Mouse (Mus musculus) heart, adult 2 months (tissue): Measurements from ENCODE around the gene Rhox6. TPM values are rescaled to one million over a fixed set of nuclear protein-coding genes. Genes with fewer than 3 reads are reported as not detected.

ENCODE experiments used
- DNase-seq, 2 experiments: peaks; one replicate each; pipeline ENCODE4 v3.0.0; 2021
- H3K27ac ChIP-seq: fragments of 200-600 bp; 2 replicates; pipeline ENCODE4 v1.8.1; 2022
- H3K27me3 ChIP-seq: fragments of 200-500 bp; 2 replicates; pipeline ENCODE4 v1.6.1; 2012; ENCODE audit warnings: mild to moderate bottlenecking, low read length, inconsistent platforms, mixed read lengths; ENCODE audit not compliant: control insufficient read depth, insufficient read depth
- H3K36me3 ChIP-seq: fragments of 200-500 bp; 2 replicates; pipeline ENCODE4 v1.6.1; 2012; ENCODE audit warnings: low read length, inconsistent platforms; ENCODE audit not compliant: control insufficient read depth, insufficient read depth
- H3K4me1 ChIP-seq: fragments of 200-500 bp; 2 replicates; pipeline ENCODE4 v1.6.1; 2011; ENCODE audit warnings: low read length; ENCODE audit not compliant: control insufficient read depth, insufficient read depth
- H3K4me3 ChIP-seq: fragments of 200-600 bp; 2 replicates; pipeline ENCODE4 v1.8.1; 2022
- H3K79me2 ChIP-seq: fragments of 200-500 bp; replicated peaks from 2 replicates; pipeline ENCODE4 v1.6.1; 2012; ENCODE audit warnings: mild to moderate bottlenecking, inconsistent platforms, low read length, moderate library complexity, mixed read lengths; ENCODE audit not compliant: control insufficient read depth, insufficient read depth
- H3K9ac ChIP-seq: fragments of 200-500 bp; 2 replicates; pipeline ENCODE4 v1.6.1; 2012; ENCODE audit warnings: low read depth, mild to moderate bottlenecking, control low read depth, inconsistent platforms, low read length, mixed read lengths
- CTCF ChIP-seq: fragments of 200-600 bp; IDR thresholded peaks from 2 replicates; pipeline ENCODE4 v1.8.1; 2022; ENCODE audit warnings: antibody characterized with exemption, mild to moderate bottlenecking, moderate library complexity
- EP300 ChIP-seq: fragments of 200-500 bp; IDR thresholded peaks from 2 replicates; pipeline ENCODE4 v1.6.1; 2011; ENCODE audit warnings: low read depth, low read length, control low read depth; ENCODE audit not compliant: insufficient read depth
- POLR2A ChIP-seq: fragments of 200-500 bp; IDR thresholded peaks from 2 replicates; pipeline ENCODE4 v1.6.1; 2011; ENCODE audit warnings: mild to moderate bottlenecking, low read depth, low read length, control low read depth; ENCODE audit not compliant: insufficient read depth
- WGBS: fragments of 180-500 bp; shearing (Covaris S2); methylation state at CpG from one replicate; pipeline ENCODE4 v1.1.7; 2018; 5-methylcytosine and 5-hydroxymethylcytosine counted together
- intact Hi-C: fragments of 180-260 bp; cut with DNase I; formaldehyde crosslinking; loops from one replicate; pipeline ENCODE4 v1.15.1; 2025
- polyA plus RNA-seq: library from polyadenylated mRNA; depleted of rRNA; stranded (reverse); fragments of >200 nt; gene quantifications from 2 replicates; pipeline ENCODE4 v1.2.3, GENCODE M21; 2012; rRNA removed
- total RNA-seq, 2 experiments: library from RNA; stranded (reverse); gene quantifications; 2 replicates each; pipeline ENCODE4 v1.2.3; 2021

The Rhox6 gene
- total and polyA plus RNA-seq, 3 experiments = not detected

DNA sequence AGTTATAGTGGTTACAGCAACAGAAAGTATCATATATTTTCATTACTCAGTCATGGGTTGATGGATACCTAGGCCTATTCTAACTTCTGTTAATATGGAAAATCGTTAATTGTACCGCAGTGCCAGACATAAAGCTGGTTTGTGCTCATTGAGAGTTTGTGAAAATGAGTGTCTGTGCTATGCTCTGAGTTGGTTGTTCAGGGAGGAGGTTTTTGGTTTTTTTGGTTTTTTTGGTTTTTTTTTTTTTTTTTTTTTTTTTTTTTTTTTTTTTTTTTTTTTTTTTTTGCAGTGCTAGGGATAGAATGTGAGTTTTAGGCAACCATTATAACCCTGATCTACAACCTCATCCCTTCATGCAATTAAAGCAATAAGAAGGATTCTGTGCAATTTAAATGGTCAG, 44.9 kb downstream of the Rhox6 start:
- 92% methylated on average over 2 of the region's 2 CpGs for WGBS
- Histone ChIP-seq H3K36me3 (no peaks in the 10 kb centered on the region), H3K4me1 (no peaks in the 10 kb centered on the region), H3K79me2 (no peaks in the 10 kb centered on the region), H3K27me3 (no peaks in the 10 kb centered on the region), H3K27ac (no peak overlapping the region), H3K9ac (no peak overlapping the region), H3K4me3 (no peak overlapping the region)
- TF ChIP-seq CTCF (no peak), POLR2A (no peak), EP300 (no peak)
- intact Hi-C loops = no loop called here
- DNase-seq = no peak

DNA sequence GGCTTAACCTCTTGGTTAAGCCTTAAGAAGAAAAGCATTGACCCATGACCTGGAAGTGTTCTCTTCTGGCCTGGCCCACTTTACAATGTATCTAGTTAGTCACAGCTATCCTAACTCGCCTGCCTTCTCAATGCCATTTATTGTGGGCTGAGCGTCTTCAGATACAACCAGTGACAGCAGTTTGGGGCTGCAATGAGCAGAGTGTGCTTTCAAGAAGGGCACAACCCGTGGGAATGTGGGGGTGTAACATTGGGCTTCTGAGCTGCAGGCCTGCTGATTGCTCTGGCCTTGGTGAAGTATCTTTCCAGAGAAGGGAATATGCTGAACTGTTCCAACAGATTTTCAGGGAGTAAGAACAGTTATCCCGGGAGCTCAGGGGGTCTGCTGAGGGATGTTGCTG, 52.1 kb downstream of the Rhox6 start, which contains the start of gene Rhox8:
TSS of gene Rhox8 (minus strand) at position 101 of the 400 bp plus-strand sequence.
- no peaks in the 10 kb centered on the region for H3K79me2 ChIP-seq
- TF ChIP-seq POLR2A = no peak
- no peak for TF ChIP-seq CTCF
- no peak within 1 kb of the TSS for H3K9ac ChIP-seq
- no peaks in the 10 kb centered on the region for H3K36me3 ChIP-seq
- 77% methylated on average over 4 of the region's 4 CpGs for WGBS
- no peak within 1 kb of the TSS for H3K4me3 ChIP-seq
- H3K27me3 ChIP-seq = no peaks in the 10 kb centered on the region
- no peak for DNase-seq
- intact Hi-C loops = no loop called here
- no peaks in the 10 kb centered on the region for H3K4me1 ChIP-seq
- H3K27ac ChIP-seq = no peak within 1 kb of the TSS

Other genes with a start within 250 kb of the Rhox6 start
- not detected for gene Rhox3f, start 245.9 kb upstream of the Rhox6 start, total RNA-seq
- gene Rhox3f, start 245.9 kb upstream of the Rhox6 start, polyA plus RNA-seq = not detected in 2 replicates
- not detected for gene Rhox4f, start 219.2 kb upstream of the Rhox6 start, total RNA-seq
- not detected in 2 replicates for gene Rhox4f, start 219.2 kb upstream of the Rhox6 start, polyA plus RNA-seq
- not detected for gene Rhox3g, start 198.3 kb upstream of the Rhox6 start, total RNA-seq
- not detected in 2 replicates for gene Rhox3g, start 198.3 kb upstream of the Rhox6 start, polyA plus RNA-seq
- not detected for gene Rhox2g, start 183.4 kb upstream of the Rhox6 start, total RNA-seq
- not detected in 2 replicates for gene Rhox2g, start 183.4 kb upstream of the Rhox6 start, polyA plus RNA-seq
- gene Rhox4g, start 175.6 kb upstream of the Rhox6 start, total RNA-seq = not detected
- not detected in 2 replicates for gene Rhox4g, start 175.6 kb upstream of the Rhox6 start, polyA plus RNA-seq
- not detected for gene Rhox3h, start 158.1 kb upstream of the Rhox6 start, total RNA-seq
- gene Rhox3h, start 158.1 kb upstream of the Rhox6 start, polyA plus RNA-seq = not detected in 2 replicates
- not detected for gene Rhox2h, start 153.6 kb upstream of the Rhox6 start, total RNA-seq
- gene Rhox2h, start 153.6 kb upstream of the Rhox6 start, polyA plus RNA-seq = not detected in 2 replicates
- 1 to 10 TPM in 1 of 2 experiments, not detected in 1; 1.2 TPM for gene Rhox5, start 22.1 kb upstream of the Rhox6 start, total RNA-seq
- gene Rhox5, start 22.1 kb upstream of the Rhox6 start, polyA plus RNA-seq = 1.2 and 1.4 TPM in 2 replicates
- gene Rhox7a, start 4.8 kb downstream of the Rhox6 start, total RNA-seq = not detected
- gene Rhox7a, start 4.8 kb downstream of the Rhox6 start, polyA plus RNA-seq = not detected in 2 replicates
- gene Rhox8, start 52.0 kb downstream of the Rhox6 start, total RNA-seq = not detected
- not detected in 2 replicates for gene Rhox8, start 52.0 kb downstream of the Rhox6 start, polyA plus RNA-seq
- gene Rhox7b, start 70.3 kb downstream of the Rhox6 start, total RNA-seq = not detected
- gene Rhox7b, start 70.3 kb downstream of the Rhox6 start, polyA plus RNA-seq = not detected in 2 replicates
- not detected for gene Rhox9, start 74.9 kb downstream of the Rhox6 start, total RNA-seq
- gene Rhox9, start 74.9 kb downstream of the Rhox6 start, polyA plus RNA-seq = not detected in 2 replicates
- not detected for gene Btg1-ps1, start 191.9 kb downstream of the Rhox6 start, total RNA-seq
- not detected in 2 replicates for gene Btg1-ps1, start 191.9 kb downstream of the Rhox6 start, polyA plus RNA-seq
- gene Btg1-ps2, start 216.2 kb downstream of the Rhox6 start, total RNA-seq = not detected
- not detected in 2 replicates for gene Btg1-ps2, start 216.2 kb downstream of the Rhox6 start, polyA plus RNA-seq
- not detected for gene Rhox10, start 239.6 kb downstream of the Rhox6 start, total RNA-seq
- not detected in 2 replicates for gene Rhox10, start 239.6 kb downstream of the Rhox6 start, polyA plus RNA-seq